Mouse (Mus musculus) left cerebral cortex, postnatal 10 days (tissue): ENCODE data around the gene Eci1. TPM values are rescaled to one million over a fixed set of nuclear protein-coding genes. Genes with fewer than 3 reads are reported as not detected.

Source experiments
- DNase-seq, 2 experiments: peaks; one replicate each; pipeline ENCODE4 v3.0.0; 2021 to 2022; ENCODE audit warnings: low spot score in 2 of 2, mixed read lengths in 1 of 2; ENCODE audit errors: extremely low spot score in 1 of 2
- intact Hi-C: fragments of 180-260 bp; cut with DNase I; formaldehyde crosslinking; loops from one replicate; pipeline ENCODE4 v1.15.1; 2025
- total RNA-seq, 2 experiments: library from RNA; stranded (reverse); gene quantifications; 2 replicates each; pipeline ENCODE4 v1.2.3; 2021

The Eci1 gene
- total RNA-seq, 2 experiments from 2014 or later = 15.1 to 16.9 TPM

- DNase-seq = peak; percentile 70 to 80
- intact Hi-C loops = no loop called here
Observed at GRCm38 (mm10) chr17:24485090-24485860, 58.8 kb downstream of the Eci1 start.

GRCm38 (mm10) chr17:24488186-24488661 is 61.8 kb downstream of the Eci1 start, which contains the start of gene Caskin1:
Gene Caskin1, plus strand, starts transcription at chr17:24488601.
- intact Hi-C loops = no loop called here

GRCm38 (mm10) chr17:24488662-24489264 is 62.3 kb downstream of the Eci1 start:
- intact Hi-C loops = no loop called here
- DNase-seq = peak in 1 of 2 experiments; percentile 77

More at GRCm38 (mm10) chr17:24488186-24488661, 61.8 kb downstream of the Eci1 start, which contains the start of gene Caskin1:
- peak in 1 of 2 experiments; percentile 68 for DNase-seq

Other genes starting within 250 kb of the Eci1 start
- 10 to 100 TPM; 70.4 to 74.8 TPM for gene Tbc1d24, start 221.1 kb upstream of the Eci1 start, total RNA-seq
- 10 to 100 TPM; 13.1 to 14.4 TPM for gene Ntn3, start 217.1 kb upstream of the Eci1 start, total RNA-seq
- 10 to 100 TPM in 1 of 2 experiments, 1 to 10 TPM in 1; 8.9 to 10.4 TPM for gene Tedc2, start 205.8 kb upstream of the Eci1 start, total RNA-seq
- gene Ccnf, start 175.2 kb upstream of the Eci1 start, total RNA-seq = 1 to 10 TPM; 6.2 to 7.2 TPM
- gene Abca17, start 75.6 kb upstream of the Eci1 start, total RNA-seq = 1 to 10 TPM; 1.1 TPM
- gene Abca3, start 74.7 kb upstream of the Eci1 start, total RNA-seq = 100 to 1,000 TPM; 129 to 135 TPM
- gene Rnps1, start 12.1 kb upstream of the Eci1 start, total RNA-seq = 100 to 1,000 TPM; 164 to 166 TPM
- 1 to 10 TPM; 5.7 to 6.5 TPM for gene Dnase1l2, start 16.5 kb downstream of the Eci1 start, total RNA-seq
- 10 to 100 TPM; 30.8 to 31.3 TPM for gene E4f1, start 43.7 kb downstream of the Eci1 start, total RNA-seq
- gene Pgp, start 43.8 kb downstream of the Eci1 start, total RNA-seq = 10 to 100 TPM; 66.4 to 66.7 TPM
- 1 to 10 TPM in 1 of 2 experiments, under 1 TPM in 1; 0.88 to 1.4 TPM for gene Bricd5, start 47.2 kb downstream of the Eci1 start, total RNA-seq
- 10 to 100 TPM; 31.6 to 37.4 TPM for gene Mlst8, start 52.4 kb downstream of the Eci1 start, total RNA-seq
- gene Caskin1, start 62.0 kb downstream of the Eci1 start, total RNA-seq = 100 to 1,000 TPM; 161 to 162 TPM
- gene Traf7, start 101.3 kb downstream of the Eci1 start, total RNA-seq = 100 to 1,000 TPM; 105 to 107 TPM
- 10 to 100 TPM; 22.6 to 29.8 TPM for gene Rab26, start 107.6 kb downstream of the Eci1 start, total RNA-seq
- gene Pkd1, start 123.2 kb downstream of the Eci1 start, total RNA-seq = 10 to 100 TPM; 60.8 to 66.7 TPM
- 100 to 1,000 TPM; 130 to 143 TPM for gene Tsc2, start 206.0 kb downstream of the Eci1 start, total RNA-seq
- gene Nthl1, start 206.0 kb downstream of the Eci1 start, total RNA-seq = 1 to 10 TPM; 4.6 to 5.9 TPM
- 10 to 100 TPM; 55.0 to 55.2 TPM for gene Slc9a3r2, start 223.7 kb downstream of the Eci1 start, total RNA-seq
- not detected for gene Npw, start 231.8 kb downstream of the Eci1 start, total RNA-seq
- gene Zfp598, start 243.0 kb downstream of the Eci1 start, total RNA-seq = 10 to 100 TPM; 37.2 to 38.1 TPM